Mouse (Mus musculus) limb, embryonic 13.5 days (tissue): ENCODE results near the gene Stn1. TPM values are rescaled to one million over a fixed set of nuclear protein-coding genes. Genes with fewer than 3 reads are reported as not detected.
A peak's percentile ranks its signal among the peaks of the same experiment; 100 is the strongest.
"Not testable (repeated sequence)": the region's sequence is repeated elsewhere in the genome, so short reads cannot be mapped to it uniquely, and the experiment has no call there.

Experiments
- ATAC-seq: fragments of 200-750 bp; cut with Nextera tagmentation; 2 replicates; pipeline ENCODE4 v1.8.0; 2017; ENCODE audit warnings: low read depth, moderate number of reproducible peaks, moderate TSS enrichment; ENCODE audit not compliant: low FRiP score
- H3K27ac ChIP-seq: fragments of 300-500 bp; sonication (generic); 2 replicates; pipeline ENCODE4 v1.5.1; 2015; ENCODE audit warnings: inconsistent platforms, mild to moderate bottlenecking, moderate library complexity
- H3K27me3 ChIP-seq: fragments of 300-500 bp; sonication (generic); 2 replicates; pipeline ENCODE4 v1.6.1; 2015; ENCODE audit warnings: mild to moderate bottlenecking, inconsistent platforms
- H3K36me3 ChIP-seq: fragments of 300-500 bp; sonication (generic); 2 replicates; pipeline ENCODE4 v1.6.1; 2015; ENCODE audit warnings: inconsistent platforms, mild to moderate bottlenecking, moderate library complexity
- H3K4me1 ChIP-seq: fragments of 300-500 bp; sonication (generic); 2 replicates; pipeline ENCODE4 v1.6.1; 2015; ENCODE audit warnings: inconsistent platforms
- H3K4me2 ChIP-seq: fragments of 300-500 bp; sonication (generic); replicated peaks from 2 replicates; pipeline ENCODE4 v1.6.1; 2015; ENCODE audit warnings: inconsistent platforms, mild to moderate bottlenecking, moderate library complexity
- H3K4me3 ChIP-seq: fragments of 300-500 bp; sonication (generic); 2 replicates; pipeline ENCODE4 v1.5.1; 2015; ENCODE audit warnings: moderate library complexity, mild to moderate bottlenecking, inconsistent platforms
- H3K9ac ChIP-seq: fragments of 300-500 bp; sonication (generic); 2 replicates; pipeline ENCODE4 v1.6.1; 2015; ENCODE audit warnings: mild to moderate bottlenecking, inconsistent platforms
- H3K9me3 ChIP-seq: fragments of 300-500 bp; sonication (generic); 2 replicates; pipeline ENCODE4 v1.6.1; 2016; ENCODE audit warnings: inconsistent platforms
- WGBS: fragments of 180-500 bp; shearing (Covaris S2); methylation state at CpG from one replicate; pipeline ENCODE4 v1.1.7; 2015; 5-methylcytosine and 5-hydroxymethylcytosine counted together
- polyA plus RNA-seq: library from polyadenylated mRNA; unstranded; fragments of >200 nt; fragmentation: Nextera tagmentation; extraction: Ambion mirVana; gene quantifications from 2 replicates; pipeline ENCODE4 v1.2.1, GENCODE M21; 2015

Stn1 gene
- 55.5 and 58.0 TPM in 2 replicates for polyA plus RNA-seq

DNA sequence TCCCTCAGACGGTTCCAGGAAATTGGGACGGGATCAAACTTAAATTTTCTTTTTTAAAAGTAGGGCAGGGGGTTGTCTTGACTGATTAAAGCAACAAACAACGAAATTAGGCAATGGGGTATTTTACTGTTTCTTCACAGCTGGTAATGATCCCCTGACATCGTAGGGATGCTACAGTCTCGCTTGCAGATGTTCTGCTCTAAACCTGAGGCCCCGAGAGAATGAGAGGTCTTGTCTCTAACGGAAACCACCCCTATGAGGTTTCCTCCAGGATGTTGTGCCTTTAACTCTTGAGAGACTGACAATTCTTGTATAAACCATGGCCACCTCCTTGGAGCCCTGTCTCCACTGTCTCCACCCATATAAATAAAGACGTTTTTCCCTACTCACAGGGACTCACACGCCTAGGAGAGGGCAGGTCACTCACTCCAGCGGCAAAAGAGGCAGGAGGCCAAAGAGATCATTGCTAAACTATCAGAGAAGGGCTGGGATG lies at the start of gene Stn1:
Gene Stn1 (minus strand): TSS at position 208 of the 493 bp plus-strand sequence.
- ATAC-seq, result peak; percentile 20; the same call in 1 of the 2 replicates
- 2% methylated on average over 10 of the region's 10 CpGs for WGBS
- Histone ChIP-seq H3K4me2 (peak within 1 kb of the TSS; percentile 78), H3K9ac (peak within 1 kb of the TSS; percentile 75), H3K27ac (peak within 1 kb of the TSS; percentile 87), H3K4me1 (peaks cover 42% of the 10 kb centered on the region), H3K9me3 (no peaks in the 10 kb centered on the region), H3K36me3 (peaks cover 10% of the 10 kb centered on the region), H3K27me3 (peaks cover 15% of the 10 kb centered on the region), H3K4me3 (peak within 1 kb of the TSS; percentile 61)

DNA sequence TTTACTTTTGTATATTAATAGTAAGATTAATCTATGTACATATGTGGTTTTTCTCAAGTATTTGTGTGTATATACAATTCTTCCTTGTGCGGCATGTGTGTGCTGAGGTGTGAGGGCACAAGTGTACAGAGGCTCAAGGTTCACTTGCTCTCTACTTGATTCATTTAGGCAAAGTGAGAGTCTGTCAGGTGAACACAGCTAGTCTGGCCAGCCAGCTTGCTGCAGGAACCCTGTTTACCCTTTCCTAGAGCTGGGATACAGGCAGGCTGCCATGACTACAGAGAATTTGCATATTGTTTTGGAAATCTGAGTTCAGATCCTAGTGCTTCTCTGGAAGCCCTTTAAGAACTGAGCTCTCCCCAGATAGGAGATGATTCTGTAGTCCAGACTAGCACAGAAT lies 49.7 kb upstream of the Stn1 start:
- Histone ChIP-seq H3K27me3 (no peaks in the 10 kb centered on the region), H3K9me3 (no peaks in the 10 kb centered on the region), H3K4me2 (no peak overlapping the region), H3K9ac (no peak overlapping the region), H3K4me1 (peaks cover 34% of the 10 kb centered on the region), H3K27ac (no peak overlapping the region), H3K4me3 (no peak overlapping the region), H3K36me3 (no peaks in the 10 kb centered on the region)
- 95% methylated on average over 1 of the region's 1 CpGs for WGBS
- ATAC-seq, result no peak

DNA sequence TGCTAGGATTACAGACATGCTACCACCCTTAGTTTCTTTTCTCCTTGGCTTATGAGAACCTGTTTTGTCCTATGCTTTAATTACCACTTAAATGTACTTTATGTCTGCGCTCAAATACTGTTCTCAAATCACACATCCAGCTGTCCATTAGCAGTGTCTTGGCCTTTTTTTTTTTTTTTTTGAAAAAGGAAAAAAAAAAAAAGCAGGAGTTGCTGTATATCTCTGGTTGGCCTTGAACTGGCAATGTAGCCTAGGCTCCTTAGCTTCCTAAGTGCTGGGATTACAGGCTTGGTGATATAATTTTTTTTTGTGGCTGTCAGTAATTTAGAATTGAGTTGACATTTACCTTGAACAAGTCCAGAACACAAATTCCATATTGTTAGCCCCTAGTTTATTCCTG lies 48.5 kb upstream of the Stn1 start:
- Histone ChIP-seq H3K36me3 (no peaks in the 10 kb centered on the region), H3K9ac (no peak overlapping the region), H3K4me2 (no peak overlapping the region), H3K4me1 (peaks cover 46% of the 10 kb centered on the region), H3K4me3 (no peak overlapping the region), H3K27ac (no peak overlapping the region), H3K27me3 (no peaks in the 10 kb centered on the region), H3K9me3 (no peaks in the 10 kb centered on the region)
- no peak for ATAC-seq
- 53% methylated on average over 1 of the region's 1 CpGs for WGBS

DNA sequence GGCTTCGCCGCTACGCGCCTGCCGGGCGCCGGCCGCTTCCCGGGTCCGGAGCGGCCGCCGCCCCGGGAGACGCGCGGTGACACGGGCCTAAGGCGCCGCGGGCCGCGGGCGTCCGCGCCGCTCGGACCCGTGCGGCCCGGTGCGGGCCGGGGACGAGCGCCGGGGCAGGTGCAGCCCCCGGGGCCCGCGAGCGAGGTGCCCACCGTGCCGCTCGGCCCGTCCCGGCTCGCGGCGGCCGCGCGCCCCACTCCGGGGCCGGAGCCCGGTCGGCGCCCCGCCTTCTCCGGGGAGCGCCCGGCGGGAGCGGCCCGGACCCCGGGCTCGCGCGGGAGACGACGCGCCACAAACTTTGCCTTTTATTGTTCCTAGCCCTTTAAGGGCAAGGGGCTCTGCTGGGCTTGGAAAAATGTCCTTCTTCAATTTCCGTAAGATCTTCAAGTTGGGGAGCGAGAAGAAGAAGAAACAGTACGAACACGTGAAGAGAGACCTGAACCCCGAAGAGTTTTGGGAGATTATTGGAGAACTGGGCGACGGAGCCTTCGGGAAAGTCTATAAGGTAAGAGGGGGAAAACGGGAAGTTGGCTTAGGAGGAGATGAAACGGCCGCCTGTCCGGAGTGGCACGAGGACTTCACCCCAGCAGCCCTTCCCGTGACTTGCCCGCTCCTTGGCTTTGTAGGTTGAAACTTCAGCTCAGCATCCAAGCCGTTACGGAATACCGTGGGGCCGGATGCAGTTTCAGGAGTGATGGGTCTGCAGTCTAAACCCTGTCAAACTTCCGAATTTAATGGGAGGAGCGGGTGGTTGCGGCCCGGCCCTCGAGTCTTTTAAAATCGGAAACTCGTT lies 42.7 kb upstream of the Stn1 start:
- Histone ChIP-seq H3K4me3 (peak overlapping the region; percentile 78), H3K9ac (peak overlapping the region; percentile 94), H3K36me3 (no peaks in the 10 kb centered on the region), H3K4me1 (peaks cover 29% of the 10 kb centered on the region), H3K4me2 (peak overlapping the region; percentile 79), H3K27me3 (no peaks in the 10 kb centered on the region), H3K9me3 (no peaks in the 10 kb centered on the region), H3K27ac (peak overlapping the region; percentile 91)
- ATAC-seq, result peak; percentile 62
- under 1% methylated on average over 86 of the region's 96 CpGs for WGBS

DNA sequence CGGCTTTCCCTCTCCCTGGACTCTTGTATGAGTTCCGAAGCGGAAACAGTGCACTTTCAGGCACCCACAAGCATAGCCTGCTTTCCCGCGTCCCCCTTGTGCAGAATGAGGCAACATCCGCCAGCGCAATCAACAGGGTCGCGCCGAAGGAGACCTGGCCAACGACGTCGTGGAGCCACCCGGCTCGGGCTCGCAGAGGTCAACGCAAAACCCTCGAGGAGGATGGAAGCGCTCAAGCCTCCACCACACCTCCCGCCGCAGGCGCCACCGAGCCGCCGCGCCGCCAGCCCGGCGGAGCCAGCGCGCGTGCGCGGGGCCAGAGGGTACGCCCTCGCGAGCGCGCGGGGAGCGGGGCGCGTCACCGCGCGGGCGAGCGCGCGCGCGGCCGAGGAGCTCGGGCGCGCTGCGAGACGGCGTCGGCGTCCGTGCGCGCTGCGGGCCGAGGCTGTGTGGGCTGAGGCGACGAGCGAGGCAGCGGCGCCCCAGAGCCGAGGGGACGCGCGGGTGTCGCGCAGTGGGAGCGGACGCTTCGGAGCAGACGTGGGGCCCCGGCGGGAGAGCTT lies 42.0 kb upstream of the Stn1 start, which contains the start of gene Slk:
Gene Slk (plus strand): TSS at position 454 of the 563 bp plus-strand sequence.
- H3K4me3 ChIP-seq, result peak within 1 kb of the TSS; percentile 78
- H3K9me3 ChIP-seq, result no peaks in the 10 kb centered on the region
- no peaks in the 10 kb centered on the region for H3K36me3 ChIP-seq
- peaks cover 27% of the 10 kb centered on the region for H3K4me1 ChIP-seq
- WGBS, result under 1% methylated on average over 66 of the region's 83 CpGs
- H3K27me3 ChIP-seq, result no peaks in the 10 kb centered on the region
- H3K27ac ChIP-seq, result peak within 1 kb of the TSS; percentile 91
- ATAC-seq, result peak; percentile 90
- H3K4me2 ChIP-seq, result peak within 1 kb of the TSS; percentile 79
- H3K9ac ChIP-seq, result peak within 1 kb of the TSS; percentile 94

DNA sequence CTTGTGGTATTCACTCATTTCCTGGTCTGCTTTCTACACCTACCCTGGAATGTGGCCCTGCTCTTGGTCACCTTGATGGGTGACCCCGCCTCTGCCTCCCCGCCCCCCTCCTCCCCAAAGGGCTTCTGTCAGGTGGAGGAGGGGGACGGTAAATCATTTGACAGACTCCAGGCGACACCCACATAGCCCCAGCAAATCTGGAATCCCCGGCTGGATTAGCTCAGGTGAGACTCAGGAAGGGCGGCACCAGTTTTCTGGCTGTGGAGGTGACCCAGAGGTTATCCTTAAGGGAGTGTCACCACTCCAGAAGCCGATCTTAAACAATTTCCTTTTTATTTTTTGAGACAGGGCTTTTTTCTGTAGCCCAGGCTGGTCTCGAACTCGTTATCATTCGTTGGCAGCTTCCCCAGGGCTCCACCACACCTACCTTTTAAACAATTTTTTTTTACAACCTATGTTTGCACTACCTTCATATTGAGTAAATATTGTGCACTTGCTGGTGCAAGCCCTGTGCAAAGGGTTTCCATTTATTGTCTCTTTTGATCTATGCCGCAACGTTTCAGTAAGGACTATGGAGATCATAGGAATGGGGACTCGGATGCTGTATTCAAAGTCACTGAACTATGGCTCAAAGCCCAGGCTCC lies 41.4 kb upstream of the Stn1 start:
- no peaks in the 10 kb centered on the region for H3K27me3 ChIP-seq
- H3K9ac ChIP-seq, result peak overlapping the region; percentile 94
- H3K4me3 ChIP-seq, result peak overlapping the region; percentile 78
- no peak; the same call in 1 of the 2 replicates for ATAC-seq
- no peaks in the 10 kb centered on the region for H3K9me3 ChIP-seq
- whole genome bisulfite sequencing, result 12% methylated on average over 13 of the region's 13 CpGs
- H3K4me2 ChIP-seq, result peak overlapping the region; percentile 79
- H3K27ac ChIP-seq, result peak overlapping the region; percentile 91; the same call in 1 of the 2 replicates
- no peaks in the 10 kb centered on the region for H3K36me3 ChIP-seq
- peaks cover 26% of the 10 kb centered on the region for H3K4me1 ChIP-seq

DNA sequence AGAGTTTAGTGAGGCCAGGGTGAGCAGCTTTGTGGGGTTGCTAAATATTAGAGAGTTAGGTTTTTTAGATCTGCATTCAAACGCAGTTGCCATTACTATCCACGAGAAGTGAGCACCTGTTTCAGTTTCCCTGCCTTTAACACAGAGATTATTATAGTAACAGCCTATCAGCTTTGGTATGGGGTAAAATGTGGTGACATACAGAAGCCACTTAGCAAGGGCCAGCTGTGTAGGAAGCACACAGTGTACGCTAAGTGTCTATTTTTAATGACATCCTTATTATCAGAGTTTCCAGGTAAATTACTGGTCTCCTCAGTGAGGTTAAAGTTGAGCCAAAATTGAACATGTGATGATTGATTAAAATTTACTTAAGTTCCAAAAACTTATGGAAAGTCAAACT lies 36.4 kb upstream of the Stn1 start:
- Histone ChIP-seq H3K4me2 (no peak overlapping the region), H3K27ac (no peak overlapping the region), H3K36me3 (no peaks in the 10 kb centered on the region), H3K9ac (no peak overlapping the region), H3K4me3 (no peak overlapping the region), H3K4me1 (peaks cover 5% of the 10 kb centered on the region), H3K27me3 (no peaks in the 10 kb centered on the region), H3K9me3 (no peaks in the 10 kb centered on the region)
- 70% methylated on average over 3 of the region's 3 CpGs for WGBS
- ATAC-seq, result no peak

DNA sequence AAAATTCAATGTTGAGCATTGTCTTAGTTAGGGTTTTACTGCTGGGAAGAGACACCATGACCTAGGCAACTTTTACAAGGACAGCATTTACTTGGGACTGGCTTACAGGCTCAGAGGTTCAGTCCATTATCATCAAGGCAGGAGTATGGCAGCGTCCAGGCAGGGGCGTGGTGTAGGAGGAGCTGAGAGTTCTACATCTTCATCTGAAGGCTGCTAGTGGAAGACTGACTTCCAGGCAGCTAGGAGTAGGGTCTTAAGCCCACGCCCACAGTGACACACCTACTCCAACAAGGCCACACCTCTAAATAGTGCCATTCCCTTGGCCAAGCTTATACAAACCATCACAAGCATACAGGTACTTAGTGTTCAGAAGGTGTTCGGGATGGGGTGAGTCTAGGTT lies 34.7 kb upstream of the Stn1 start:
- ATAC-seq, H3K27me3 ChIP-seq, H3K4me1 ChIP-seq, H3K4me2 ChIP-seq, H3K27ac ChIP-seq, H3K9ac ChIP-seq, H3K4me3 ChIP-seq, H3K9me3 ChIP-seq, H3K36me3 ChIP-seq: not testable (repeated sequence)
- 69% methylated on average over 4 of the region's 4 CpGs for WGBS

DNA sequence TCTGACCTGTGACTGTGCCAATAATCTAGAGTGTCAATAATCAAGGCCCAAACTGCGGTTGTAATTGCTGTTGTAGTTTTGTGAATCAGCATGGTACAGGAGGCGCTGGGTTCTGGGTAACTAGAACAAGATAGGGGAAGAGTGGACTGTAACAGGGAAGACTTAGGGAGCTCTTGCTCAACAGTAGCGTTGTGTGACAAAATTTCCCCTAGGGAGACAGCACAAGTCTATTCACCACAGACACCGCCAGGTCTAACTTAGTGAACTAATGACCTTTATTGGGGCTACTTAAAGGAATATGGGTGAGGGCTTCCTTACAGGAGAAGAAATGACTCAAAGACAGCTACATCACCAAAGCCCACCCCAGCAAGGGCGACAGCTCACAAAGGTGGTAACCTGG lies 32.7 kb upstream of the Stn1 start:
- H3K4me3 ChIP-seq, result no peak overlapping the region
- H3K4me2 ChIP-seq, result no peak overlapping the region
- H3K36me3 ChIP-seq, result no peaks in the 10 kb centered on the region
- ATAC-seq, result no peak
- no peaks in the 10 kb centered on the region for H3K27me3 ChIP-seq
- no peak overlapping the region for H3K9ac ChIP-seq
- no peak overlapping the region for H3K27ac ChIP-seq
- WGBS, result 78% methylated on average over 5 of the region's 5 CpGs
- no peaks in the 10 kb centered on the region for H3K9me3 ChIP-seq
- H3K4me1 ChIP-seq, result peaks cover 4% of the 10 kb centered on the region; the same call in 1 of the 2 replicates

DNA sequence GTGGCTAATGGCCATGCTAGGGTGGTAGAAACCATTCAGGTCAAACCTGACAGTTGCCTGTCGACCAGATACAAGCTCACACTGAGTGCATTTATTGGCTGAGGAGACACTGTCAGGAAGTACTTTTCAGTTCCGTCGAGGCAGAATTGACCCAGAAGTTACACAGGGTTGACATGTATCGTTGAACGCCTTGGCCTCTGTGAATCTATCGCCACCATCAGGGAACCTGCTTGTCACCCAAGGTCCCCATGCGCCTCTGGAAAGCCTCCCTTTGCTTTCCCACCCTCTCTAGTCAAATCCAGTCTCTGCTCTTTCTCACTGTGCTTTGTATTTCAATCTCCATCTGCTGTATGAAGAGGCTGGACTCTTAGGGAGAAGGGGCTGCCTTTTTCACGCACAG lies 28.7 kb upstream of the Stn1 start:
- no peak for ATAC-seq
- Histone ChIP-seq H3K27ac (no peak overlapping the region), H3K4me1 (peaks cover 5% of the 10 kb centered on the region; the same call in 1 of the 2 replicates), H3K4me2 (no peak overlapping the region), H3K36me3 (no peaks in the 10 kb centered on the region), H3K4me3 (no peak overlapping the region), H3K9me3 (no peaks in the 10 kb centered on the region), H3K27me3 (no peaks in the 10 kb centered on the region), H3K9ac (no peak overlapping the region)
- 82% methylated on average over 8 of the region's 8 CpGs for WGBS

DNA sequence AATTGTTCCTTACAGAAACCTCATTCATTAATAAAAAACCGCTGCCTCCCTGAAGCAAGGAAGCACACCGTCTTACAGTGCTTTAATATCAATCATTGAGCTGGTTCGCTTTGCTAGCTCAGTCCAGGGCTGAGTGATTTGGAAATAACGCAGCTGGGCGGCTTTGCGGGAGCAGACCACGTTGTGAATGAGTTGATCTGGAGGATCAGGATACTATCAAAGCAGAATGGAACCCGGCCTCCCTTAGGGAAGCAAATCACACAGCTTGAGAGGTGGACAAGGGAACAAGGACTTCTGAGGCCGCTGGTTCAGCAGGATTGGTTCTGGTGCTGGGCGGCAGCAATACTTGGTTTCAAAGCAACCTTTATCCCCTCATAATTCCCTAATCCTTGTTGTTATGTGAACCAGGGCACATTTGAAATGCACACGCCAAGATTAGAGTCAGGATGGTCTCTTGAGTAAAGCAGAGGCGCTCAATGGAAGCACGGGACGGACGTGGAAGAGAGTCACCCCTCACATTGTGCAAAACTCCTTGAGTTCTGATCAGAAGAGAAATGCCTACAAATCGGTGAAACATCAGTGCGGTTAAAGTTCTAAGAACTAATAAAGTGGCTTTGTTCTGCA lies 27.8 kb upstream of the Stn1 start:
- ATAC-seq, result no peak
- WGBS, result 52% methylated on average over 17 of the region's 17 CpGs

More for the DNA sequence above, 27.8 kb upstream of the Stn1 start:
- peaks cover 5% of the 10 kb centered on the region; the same call in 1 of the 2 replicates for H3K4me1 ChIP-seq
- H3K27me3 ChIP-seq, result no peaks in the 10 kb centered on the region
- no peak overlapping the region for H3K9ac ChIP-seq
- no peak overlapping the region for H3K27ac ChIP-seq
- no peak overlapping the region for H3K4me3 ChIP-seq
- H3K4me2 ChIP-seq, result no peak overlapping the region
- no peaks in the 10 kb centered on the region for H3K9me3 ChIP-seq
- H3K36me3 ChIP-seq, result no peaks in the 10 kb centered on the region
